Mouse (Mus musculus): ENCODE results near the gene Lck.

DNA sequence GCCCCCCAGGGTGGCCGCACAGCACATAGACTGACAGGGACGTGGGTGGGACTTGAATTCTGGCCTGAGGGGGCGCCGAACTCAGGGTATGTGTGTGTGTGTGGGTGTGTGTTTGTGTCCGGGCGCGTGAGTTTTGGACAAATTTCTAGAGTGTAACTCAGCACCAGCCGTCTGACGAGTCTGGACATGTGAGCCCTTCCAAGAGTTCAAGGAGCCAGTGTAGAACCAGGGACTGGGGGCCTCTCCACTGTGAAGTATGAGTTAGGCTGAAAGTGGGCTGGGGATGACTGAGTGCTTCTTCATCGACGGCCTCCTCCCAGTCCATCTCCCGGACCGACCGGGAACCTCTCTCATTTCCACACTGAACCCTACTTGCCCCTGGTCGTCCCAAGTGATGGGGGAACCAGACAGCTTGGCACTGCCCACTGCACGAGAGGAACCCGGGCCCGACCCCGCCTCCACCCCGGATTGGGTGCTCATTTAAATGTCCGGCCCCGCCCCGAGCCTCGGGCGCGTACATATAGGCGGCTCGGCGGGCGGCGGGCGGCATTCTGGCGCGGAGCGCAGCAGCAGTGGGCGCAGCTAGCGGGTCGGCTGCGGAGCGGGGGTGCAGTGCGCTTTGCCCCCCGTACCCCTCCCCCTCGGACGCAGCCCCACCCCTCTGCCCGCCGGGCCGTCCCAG is 60.2 kb downstream of the Lck start, which contains the start of gene Marcksl1:
- TF ChIP-seq GATA1 (IDR thresholded peaks at IDR 0.05; ENCODE audit: low read depth, low read length) (no peak), POLR2AphosphoS2 (IDR thresholded peaks at IDR 0.05; ENCODE audit: low read length) (peak; percentile 80), E2F4 (IDR thresholded peaks at IDR 0.05; ENCODE audit: borderline replicate concordance, low read depth, low read length) (no peak), CTCF (IDR thresholded peaks at IDR 0.05 in 2 of 3, conservative IDR thresholded peaks at IDR 0.05 in 1 of 3; ENCODE audit: control insufficient read depth in 1 of 3, insufficient read depth in 1 of 3, low read depth in 2 of 3, low read length in 3 of 3, poor library complexity in 1 of 3, severe bottlenecking in 1 of 3) (no peak; a peak in 1 of 6 replicates), NELFE (IDR thresholded peaks at IDR 0.05; ENCODE audit: low read depth, low read length) (peak; percentile 88), ETS1 (IDR thresholded peaks at IDR 0.05; ENCODE audit: low read depth, low read length) (no peak), POLR2A (IDR thresholded peaks at IDR 0.05; ENCODE audit: control insufficient read depth in 1 of 2, insufficient read depth in 1 of 2, low read depth in 1 of 2, low read length in 2 of 2, poor library complexity in 1 of 2) (peak; percentile 85 to 86), MYC (IDR thresholded peaks at IDR 0.05; ENCODE audit: low read depth, low read length) (no peak), EP300 (IDR thresholded peaks at IDR 0.05; ENCODE audit: low read depth in 1 of 2, low read length in 2 of 2) (no peak), ZC3H11A (IDR thresholded peaks at IDR 0.05; ENCODE audit: low read depth, low read length) (no peak), POLR2AphosphoS5 (IDR thresholded peaks at IDR 0.05; ENCODE audit: borderline replicate concordance, low read depth, low read length) (no peak; the same call in 1 of the 2 replicates), ZNF384 (IDR thresholded peaks at IDR 0.05; ENCODE audit: low read depth, low read length) (no peak), USF2 (IDR thresholded peaks at IDR 0.05; ENCODE audit: borderline replicate concordance in 1 of 2, insufficient read depth in 1 of 2, low read depth in 1 of 2, low read length in 2 of 2) (no peak), MEF2A (IDR thresholded peaks at IDR 0.05; ENCODE audit: extremely low read depth, insufficient replicate concordance, low read depth, low read length, poor library complexity, severe bottlenecking) (no peak)
